Mouse (Mus musculus) hematopoietic stem cell, adult 5-6 weeks (primary cell): ENCODE data around the gene Iqschfp. TPM values are rescaled to one million over a fixed set of nuclear protein-coding genes. Genes with fewer than 3 reads are reported as not detected.

ENCODE experiments used
- ATAC-seq, 2 experiments: fragments of 125-278 bp in 1 of 2; replicated peaks in 1 of 2; 2 replicates each; pipeline ENCODE4 v1.8.0; 2016 to 2017; ENCODE audit warnings: inconsistent platforms in 2 of 2, mild to moderate bottlenecking in 2 of 2, moderate number of reproducible peaks in 2 of 2, low read depth in 1 of 2, moderate TSS enrichment in 1 of 2; ENCODE audit not compliant: low FRiP score in 2 of 2, poor library complexity in 2 of 2, severe bottlenecking in 2 of 2, insufficient read depth in 1 of 2, low TSS enrichment in 1 of 2
- total RNA-seq: library from RNA; stranded (forward); fragments of 172-1452, 232-1000 nt; gene quantifications from 2 replicates; pipeline ENCODE4 v1.2.3, GENCODE M21; 2017

Gene Iqschfp
- total RNA-seq, result not detected in 2 replicates

GRCm38 (mm10) chr3:67892026-67892705, at the start of gene Iqschfp, which contains the start of gene Iqcj:
Gene Iqschfp (plus strand): TSS chr3:67892232.
Gene Iqcj (plus strand): TSS chr3:67892220.
- ATAC-seq, result no peak

- no peak for ATAC-seq
Observed at GRCm38 (mm10) chr3:67852397-67852796, 39.6 kb upstream of the Iqschfp start.

- ATAC-seq, result no peak
Observed at GRCm38 (mm10) chr3:67861524-67861923, 30.5 kb upstream of the Iqschfp start.

- ATAC-seq, result no peak
Observed at GRCm38 (mm10) chr3:67867420-67868065, 24.5 kb upstream of the Iqschfp start.

GRCm38 (mm10) chr3:67869424-67869823, 22.6 kb upstream of the Iqschfp start:
- ATAC-seq, result no peak

- no peak for ATAC-seq
Observed at GRCm38 (mm10) chr3:67877253-67877652, 14.8 kb upstream of the Iqschfp start.

GRCm38 (mm10) chr3:67884335-67884734, 7.7 kb upstream of the Iqschfp start:
- ATAC-seq, result no peak

GRCm38 (mm10) chr3:67886176-67886575, 5.9 kb upstream of the Iqschfp start:
- no peak for ATAC-seq

GRCm38 (mm10) chr3:67887251-67887650, 4.8 kb upstream of the Iqschfp start:
- ATAC-seq, result no peak

GRCm38 (mm10) chr3:67892768-67893167, 736 bp downstream of the Iqschfp start:
- ATAC-seq, result no peak

GRCm38 (mm10) chr3:67902517-67902916, 10.5 kb downstream of the Iqschfp start:
- no peak for ATAC-seq

- ATAC-seq, result no peak
Observed at GRCm38 (mm10) chr3:67908586-67908985, 16.6 kb downstream of the Iqschfp start.

- ATAC-seq, result no peak
Observed at GRCm38 (mm10) chr3:67918098-67918497, 26.1 kb downstream of the Iqschfp start.

- ATAC-seq, result no peak
Observed at GRCm38 (mm10) chr3:67918634-67919259, 26.7 kb downstream of the Iqschfp start.

GRCm38 (mm10) chr3:67923095-67923494, 31.1 kb downstream of the Iqschfp start:
- no peak for ATAC-seq

- ATAC-seq, result no peak
Observed at GRCm38 (mm10) chr3:67925453-67925852, 33.4 kb downstream of the Iqschfp start.

- no peak for ATAC-seq
Observed at GRCm38 (mm10) chr3:67930424-67931133, 38.5 kb downstream of the Iqschfp start.

- no peak for ATAC-seq
Observed at GRCm38 (mm10) chr3:67931181-67931580, 39.1 kb downstream of the Iqschfp start.
